Mouse (Mus musculus): ENCODE measurements around the gene Osbpl9.

DNA sequence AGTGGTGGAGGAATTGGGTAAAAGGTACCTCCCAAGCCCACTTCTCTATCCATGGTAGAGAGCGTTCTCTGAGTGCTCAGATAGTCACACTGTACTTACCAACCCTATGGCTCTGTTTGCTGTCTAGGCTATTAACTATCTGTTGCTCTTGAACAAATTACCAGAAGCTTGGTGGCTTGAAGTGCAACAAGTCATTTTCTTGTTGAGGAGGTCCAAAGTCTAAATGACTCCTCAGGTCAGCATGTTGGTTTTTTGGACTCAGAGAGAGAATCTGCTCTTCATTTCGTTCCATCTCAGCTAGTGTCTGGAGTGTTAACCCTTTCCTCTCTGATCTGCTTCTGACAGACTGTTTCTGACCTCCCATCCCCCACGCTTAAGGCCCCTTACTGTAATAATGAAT lies 177.0 kb downstream of the Osbpl9 start:
- TF ChIP-seq CTCF (IDR thresholded peaks at IDR 0.05) (no peak), EP300 (IDR thresholded peaks at IDR 0.05; ENCODE audit: insufficient read depth, low read depth, low read length) (no peak)
